Mouse (Mus musculus) forebrain, embryonic 10.5 days (tissue): ENCODE data around the gene Bcl3. TPM values are rescaled to one million over a fixed set of nuclear protein-coding genes. Genes with fewer than 3 reads are reported as not detected.

Experiments used
- DNase-seq: peaks from one replicate; pipeline ENCODE4 v3.0.0-alpha.2; 2017; ENCODE audit warnings: low spot score; ENCODE audit errors: extremely low spot score
- H3K27ac ChIP-seq: fragments of 300-500 bp; sonication (generic); 2 replicates; pipeline ENCODE4 v1.5.1; 2016; ENCODE audit warnings: mild to moderate bottlenecking
- H3K27me3 ChIP-seq: fragments of 300-500 bp; sonication (generic); 2 replicates; pipeline ENCODE4 v1.6.1; 2016; ENCODE audit warnings: mild to moderate bottlenecking; ENCODE audit not compliant: poor library complexity, severe bottlenecking
- H3K36me3 ChIP-seq: fragments of 300-500 bp; sonication (generic); replicated peaks from 2 replicates; pipeline ENCODE4 v1.6.1; 2016; ENCODE audit warnings: mild to moderate bottlenecking, moderate library complexity
- H3K4me1 ChIP-seq: fragments of 300-500 bp; sonication (generic); 2 replicates; pipeline ENCODE4 v1.6.1; 2016
- H3K4me3 ChIP-seq: fragments of 300-500 bp; sonication (generic); 2 replicates; pipeline ENCODE4 v1.5.1; 2016; ENCODE audit warnings: mild to moderate bottlenecking, moderate library complexity
- H3K9me3 ChIP-seq: fragments of 300-500 bp; sonication (generic); 2 replicates; pipeline ENCODE4 v1.6.1; 2016; ENCODE audit warnings: mild to moderate bottlenecking, moderate library complexity
- WGBS: fragments of 180-500 bp; shearing (Covaris S2); methylation state at CpG from one replicate; pipeline ENCODE4 v1.1.7; 2016; 5-methylcytosine and 5-hydroxymethylcytosine counted together
- polyA plus RNA-seq: library from polyadenylated mRNA; unstranded; fragments of >200 nt; fragmentation: Nextera tagmentation; extraction: Ambion mirVana; gene quantifications from 2 replicates; pipeline ENCODE4 v1.2.1, GENCODE M21; 2016

The Bcl3 gene
- polyA plus RNA-seq, 1 experiment from 2014 or later: 1.4 TPM

DNA sequence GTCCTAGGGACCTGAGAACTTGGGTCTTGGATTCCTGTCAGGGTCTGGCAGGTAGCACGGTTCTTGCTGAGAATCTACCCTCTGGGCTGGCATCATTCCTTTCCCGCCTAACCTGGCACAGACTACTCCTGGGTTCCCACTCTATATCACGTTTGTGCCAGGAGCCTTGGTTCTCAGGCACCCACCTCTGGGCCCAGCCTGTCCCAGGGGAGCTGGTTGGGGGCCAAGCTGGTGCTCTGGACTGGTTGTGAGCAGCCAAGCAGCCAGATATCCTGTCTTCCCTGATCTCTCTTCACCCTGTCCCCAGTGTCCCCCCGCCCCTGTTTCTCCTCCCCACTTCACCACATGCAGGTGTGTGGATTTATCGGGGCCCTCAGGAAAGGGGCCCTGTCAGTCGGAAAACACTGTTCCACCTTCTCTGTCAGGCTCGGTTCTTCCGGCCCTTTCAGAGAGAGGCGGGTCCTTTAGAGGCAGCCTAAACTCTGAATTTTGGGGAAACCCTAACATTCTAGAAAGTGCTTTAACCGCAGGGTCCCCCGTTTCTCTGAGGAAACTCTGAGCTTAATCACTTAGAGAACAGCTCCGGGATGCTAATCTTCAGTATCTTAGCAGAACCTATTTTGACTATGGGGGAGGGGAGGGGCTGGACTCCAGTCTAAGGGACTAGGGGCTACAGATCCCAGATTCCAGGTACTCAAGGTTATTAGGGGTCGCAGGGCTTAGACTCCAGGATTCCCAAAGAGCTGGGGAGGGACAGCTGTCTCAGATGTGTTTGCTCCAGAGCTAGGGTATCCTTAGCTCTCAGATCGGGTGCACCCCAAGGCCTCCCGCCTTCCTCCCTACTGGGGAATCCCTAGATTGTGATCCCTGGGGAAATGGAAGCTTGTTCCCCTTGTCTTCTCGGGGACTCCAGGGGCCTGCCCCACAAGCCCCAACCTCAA, 52.9 kb downstream of the Bcl3 start:
- WGBS: 8% methylated on average over 16 of the region's 16 CpGs
- peak overlapping the region; percentile 53 for H3K4me3 ChIP-seq
- no peak for DNase-seq
- peaks cover 38% of the 10 kb centered on the region for H3K4me1 ChIP-seq
- peak overlapping the region; percentile 81 for H3K27ac ChIP-seq
- H3K27me3 ChIP-seq: peaks cover 46% of the 10 kb centered on the region
- H3K9me3 ChIP-seq: no peaks in the 10 kb centered on the region
- H3K36me3 ChIP-seq: peaks cover 8% of the 10 kb centered on the region; the same call in 1 of the 2 replicates

- Histone ChIP-seq H3K27me3 (peaks cover 46% of the 10 kb centered on the region), H3K27ac (no peak overlapping the region), H3K4me1 (peaks cover 38% of the 10 kb centered on the region), H3K9me3 (0 out of 2 replicates have a peak, but pooled peaks cover 2% of the 10 kb centered on the region), H3K4me3 (peak overlapping the region; percentile 53), H3K36me3 (peaks cover 15% of the 10 kb centered on the region)
- DNase-seq: no peak
- WGBS: 28% methylated on average over 4 of the region's 4 CpGs
These were observed 53.6 kb downstream of the Bcl3 start for GRCm38 (mm10) chr7:19769001-19769400.

- peaks cover 46% of the 10 kb centered on the region for H3K27me3 ChIP-seq
- H3K4me1 ChIP-seq: peaks cover 38% of the 10 kb centered on the region
- DNase-seq: no peak
- H3K36me3 ChIP-seq: peaks cover 22% of the 10 kb centered on the region
- 67% methylated on average over 14 of the region's 14 CpGs for WGBS
- 0 out of 2 replicates have a peak, but pooled peaks cover 2% of the 10 kb centered on the region for H3K9me3 ChIP-seq
- peak overlapping the region; percentile 53; the same call in 1 of the 2 replicates for H3K4me3 ChIP-seq
- no peak overlapping the region for H3K27ac ChIP-seq
These were observed 54.3 kb downstream of the Bcl3 start for GRCm38 (mm10) chr7:19768251-19768650.

GRCm38 (mm10) chr7:19764581-19764980, 58.0 kb downstream of the Bcl3 start:
- H3K4me1 ChIP-seq: peaks cover 15% of the 10 kb centered on the region
- peaks cover 16% of the 10 kb centered on the region for H3K27me3 ChIP-seq
- H3K9me3 ChIP-seq: 0 out of 2 replicates have a peak, but pooled peaks cover 4% of the 10 kb centered on the region
- no peak overlapping the region for H3K4me3 ChIP-seq
- H3K27ac ChIP-seq: no peak overlapping the region
- 91% methylated on average over 9 of the region's 9 CpGs for WGBS
- DNase-seq: no peak
- H3K36me3 ChIP-seq: peaks cover 27% of the 10 kb centered on the region

- WGBS: 91% methylated on average over 13 of the region's 13 CpGs
These were observed 58.6 kb downstream of the Bcl3 start for GRCm38 (mm10) chr7:19763829-19764477.

DNA sequence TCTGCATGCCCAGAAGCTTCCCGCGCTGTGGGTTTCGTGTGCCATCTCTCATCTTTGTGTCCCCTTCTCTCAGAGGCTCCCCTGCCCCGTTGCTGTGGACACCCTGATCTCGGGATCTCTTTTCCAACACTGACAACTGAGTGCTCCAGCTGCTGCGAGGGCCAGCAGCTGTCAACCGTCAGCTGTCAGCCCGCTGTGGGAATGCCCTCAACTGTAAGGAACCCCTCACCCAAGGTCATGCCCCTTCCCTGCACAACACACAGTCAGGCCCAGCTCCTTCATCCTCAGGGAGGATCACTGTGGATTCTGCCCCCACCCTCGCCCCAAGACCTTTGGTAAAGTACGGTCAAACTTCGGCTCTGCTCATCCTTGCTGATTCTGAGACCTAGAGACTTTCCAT, 60.3 kb downstream of the Bcl3 start:
- WGBS: 95% methylated on average over 11 of the region's 11 CpGs
- Histone ChIP-seq H3K27ac (no peak overlapping the region), H3K4me3 (no peak overlapping the region), H3K9me3 (0 out of 2 replicates have a peak, but pooled peaks cover 4% of the 10 kb centered on the region), H3K27me3 (no peaks in the 10 kb centered on the region), H3K4me1 (no peaks in the 10 kb centered on the region), H3K36me3 (peaks cover 40% of the 10 kb centered on the region)
- no peak for DNase-seq

More at GRCm38 (mm10) chr7:19763829-19764477, 58.6 kb downstream of the Bcl3 start:
- 0 out of 2 replicates have a peak, but pooled peaks cover 4% of the 10 kb centered on the region for H3K9me3 ChIP-seq
- peaks cover 8% of the 10 kb centered on the region for H3K4me1 ChIP-seq
- peaks cover 10% of the 10 kb centered on the region for H3K27me3 ChIP-seq
- no peak for DNase-seq
- H3K36me3 ChIP-seq: peaks cover 29% of the 10 kb centered on the region
- no peak overlapping the region for H3K4me3 ChIP-seq
- H3K27ac ChIP-seq: no peak overlapping the region

DNA sequence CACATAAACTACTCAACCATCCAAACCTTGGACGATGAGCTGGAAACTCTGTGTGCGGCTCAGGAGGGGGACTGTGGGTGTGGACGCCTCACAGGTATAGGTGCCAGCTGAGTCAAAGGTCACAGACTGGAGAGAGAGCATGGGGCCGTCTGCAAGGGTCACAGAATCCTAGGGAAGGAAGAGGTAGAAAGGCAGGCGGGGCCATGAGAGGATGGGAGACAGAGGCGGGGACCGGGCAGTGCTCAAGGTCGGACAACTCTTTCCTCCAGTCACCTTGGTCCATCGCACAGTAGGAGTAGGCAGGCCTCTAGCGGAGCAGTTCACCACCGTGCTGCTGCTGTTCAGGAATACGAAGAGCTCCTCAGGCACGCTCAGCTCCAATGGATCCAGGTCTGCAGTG, 62.5 kb downstream of the Bcl3 start:
- Histone ChIP-seq H3K36me3 (peaks cover 37% of the 10 kb centered on the region), H3K27me3 (no peaks in the 10 kb centered on the region)

DNA sequence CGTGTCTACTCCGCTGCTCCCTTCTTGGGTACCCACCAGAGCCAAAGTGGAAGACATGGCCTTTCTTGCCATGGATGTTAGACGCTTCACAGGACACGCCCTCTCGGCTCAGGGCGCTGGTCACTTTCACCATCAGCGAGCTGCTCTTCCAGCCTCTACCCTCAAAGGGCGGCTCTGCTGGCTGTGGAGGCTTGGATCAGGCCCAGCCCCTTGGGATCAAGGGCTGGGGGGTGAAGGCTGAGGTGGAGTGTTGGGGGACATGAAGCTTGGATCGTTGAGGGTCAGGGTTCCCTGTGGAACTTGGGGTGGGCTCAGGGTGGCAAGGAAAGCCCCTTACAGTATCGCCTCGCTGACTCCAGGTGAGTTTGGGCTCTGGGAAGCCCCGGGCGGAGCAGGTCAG, 63.9 kb downstream of the Bcl3 start:
- peaks cover 4% of the 10 kb centered on the region; the same call in 1 of the 2 replicates for H3K9me3 ChIP-seq
- H3K4me3 ChIP-seq: no peak overlapping the region
- no peak overlapping the region for H3K27ac ChIP-seq
- 90% methylated on average over 13 of the region's 13 CpGs for WGBS
- no peaks in the 10 kb centered on the region for H3K27me3 ChIP-seq
- no peak for DNase-seq
- peaks cover 25% of the 10 kb centered on the region for H3K36me3 ChIP-seq
- no peaks in the 10 kb centered on the region for H3K4me1 ChIP-seq

More for the DNA sequence above, 62.5 kb downstream of the Bcl3 start:
- Histone ChIP-seq H3K9me3 (peaks cover 7% of the 10 kb centered on the region; the same call in 1 of the 2 replicates), H3K4me1 (no peaks in the 10 kb centered on the region), H3K4me3 (no peak overlapping the region), H3K27ac (no peak overlapping the region)
- WGBS: 90% methylated on average over 13 of the region's 13 CpGs
- DNase-seq: no peak

Other genes with a start within 250 kb of the Bcl3 start
- 0.30 and 0.47 TPM in 2 replicates for gene Zfp296, start 245.5 kb downstream of the Bcl3 start, polyA plus RNA-seq
- 180 and 186 TPM in 2 replicates for gene Gemin7, start 245.2 kb downstream of the Bcl3 start, polyA plus RNA-seq
- gene Clasrp, start 218.3 kb downstream of the Bcl3 start, polyA plus RNA-seq: 53.6 and 54.0 TPM in 2 replicates
- gene Relb, start 193.3 kb downstream of the Bcl3 start, polyA plus RNA-seq: 3.0 TPM in 2 replicates
- gene Clptm1, start 157.7 kb downstream of the Bcl3 start, polyA plus RNA-seq: 70.6 and 75.6 TPM in 2 replicates
- 0.39 TPM in 1 of 2 replicates, not detected in the other for gene Apoc2, start 144.8 kb downstream of the Bcl3 start, polyA plus RNA-seq
- not detected in 2 replicates for gene Gm44805, start 141.3 kb downstream of the Bcl3 start, polyA plus RNA-seq
- gene Apoc4, start 141.3 kb downstream of the Bcl3 start, polyA plus RNA-seq: not detected in 2 replicates
- 2.3 TPM in 2 replicates for gene Apoc1, start 130.1 kb downstream of the Bcl3 start, polyA plus RNA-seq
- gene Apoe, start 123.6 kb downstream of the Bcl3 start, polyA plus RNA-seq: 140 and 154 TPM in 2 replicates
- gene Tomm40, start 107.3 kb downstream of the Bcl3 start, polyA plus RNA-seq: 187 and 205 TPM in 2 replicates
- gene Nectin2, start 72.3 kb downstream of the Bcl3 start, polyA plus RNA-seq: 84.2 and 97.3 TPM in 2 replicates
- gene Bcam, start 51.8 kb downstream of the Bcl3 start, polyA plus RNA-seq: 33.1 and 37.3 TPM in 2 replicates
- 0.53 and 1.2 TPM in 2 replicates for gene Cblc, start 26.0 kb downstream of the Bcl3 start, polyA plus RNA-seq
- 0.26 TPM in 1 of 2 replicates, not detected in the other for gene Gm19345, start 29.2 kb upstream of the Bcl3 start, polyA plus RNA-seq
- not detected in 2 replicates for gene Ceacam16, start 38.5 kb upstream of the Bcl3 start, polyA plus RNA-seq
- gene Ceacam19, start 65.2 kb upstream of the Bcl3 start, polyA plus RNA-seq: not detected in 2 replicates
- 4.7 and 4.8 TPM in 2 replicates for gene Pvr, start 98.4 kb upstream of the Bcl3 start, polyA plus RNA-seq
- 0.11 TPM in 1 of 2 replicates, not detected in the other for gene Igsf23, start 128.0 kb upstream of the Bcl3 start, polyA plus RNA-seq
- gene Ceacam20, start 142.6 kb upstream of the Bcl3 start, polyA plus RNA-seq: not detected in 2 replicates
- gene Nlrp9b, start 168.7 kb upstream of the Bcl3 start, polyA plus RNA-seq: not detected in 2 replicates